Mouse (Mus musculus): ENCODE measurements around the gene Tunar. TPM values are rescaled to one million over a fixed set of nuclear protein-coding genes. Genes with fewer than 3 reads are reported as not detected.

Gene Tunar
- polyA plus RNA-seq, 2 experiments, result 0.21 to 0.31 TPM

DNA sequence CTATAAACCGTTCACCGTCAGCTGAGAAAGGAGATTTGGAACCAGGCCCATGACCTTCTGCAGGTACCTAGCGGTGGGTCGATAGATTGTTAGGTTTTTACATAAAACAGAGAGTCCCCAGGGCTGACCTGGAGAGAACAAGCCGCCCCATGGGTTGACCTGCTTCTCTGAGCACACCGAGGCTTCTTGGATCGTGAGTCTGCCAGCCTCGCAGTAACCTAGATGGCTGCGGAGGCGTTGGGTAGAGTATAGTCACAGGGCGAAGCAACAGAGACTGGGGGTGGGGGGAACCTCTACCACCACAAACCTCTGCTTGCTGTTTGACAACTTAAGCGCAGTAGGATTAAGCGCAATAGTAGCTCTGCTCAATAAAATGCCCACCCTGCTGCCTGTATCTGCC lies 23.1 kb downstream of the Tunar start:
- TF ChIP-seq POLR2A (IDR thresholded peaks at IDR 0.05; ENCODE audit: borderline replicate concordance, extremely low read depth, insufficient read depth, insufficient read length), result no peak
- Histone ChIP-seq H3K27ac (replicated peaks; ENCODE audit: low read depth, low read length) (no peak overlapping the region), H3K9ac (ENCODE audit: low read depth, low read length, severe bottlenecking) (no peak overlapping the region), H3K4me3 (replicated peaks; ENCODE audit: low read length) (no peak overlapping the region), H3K36me3 (ENCODE audit: control insufficient read depth, insufficient read depth, low read length) (no peaks in the 10 kb centered on the region), H3K9me3 (ENCODE audit: control insufficient read depth, low read length) (no peaks in the 10 kb centered on the region), H3K4me1 (ENCODE audit: control insufficient read depth, insufficient read depth, low read length) (no peaks in the 10 kb centered on the region), H3K27me3 (ENCODE audit: control insufficient read depth, insufficient read depth, low read length) (no peaks in the 10 kb centered on the region), H3K4me2 (replicated peaks; ENCODE audit: low read depth, low read length, severe bottlenecking) (no peak overlapping the region)
- DNase-seq (ENCODE audit: low spot score) (no peak), ATAC-seq (ENCODE audit: low FRiP score, low read depth) (no peak)
- WGBS, result 78% methylated on average over 13 of the region's 13 CpGs

DNA sequence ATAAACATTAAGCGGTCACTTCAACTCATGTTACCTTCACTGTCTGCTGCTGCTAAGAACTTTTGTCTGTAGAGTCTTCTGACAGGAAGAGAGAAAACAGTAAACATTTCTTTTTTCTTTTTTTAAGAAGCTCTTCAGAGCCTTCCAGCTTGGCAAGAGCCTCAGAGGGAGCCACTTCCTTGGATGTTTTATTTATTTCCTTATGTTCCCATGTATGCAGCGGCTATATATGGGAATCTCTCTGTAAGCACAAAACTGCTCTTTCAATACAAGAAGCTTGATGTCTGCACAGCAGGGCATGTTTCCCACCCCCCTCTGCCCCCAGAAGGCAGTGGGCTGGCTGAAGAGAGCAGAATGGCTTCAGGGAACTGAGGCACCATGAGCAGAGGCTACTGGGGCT lies 30.0 kb downstream of the Tunar start:
- Histone ChIP-seq H3K36me3 (ENCODE audit: control insufficient read depth, insufficient read depth, low read length) (no peaks in the 10 kb centered on the region), H3K9me3 (ENCODE audit: control insufficient read depth, low read length) (no peaks in the 10 kb centered on the region), H3K4me2 (replicated peaks; ENCODE audit: low read depth, low read length, severe bottlenecking) (no peak overlapping the region), H3K27me3 (ENCODE audit: control insufficient read depth, insufficient read depth, low read length) (no peaks in the 10 kb centered on the region), H3K4me1 (ENCODE audit: control insufficient read depth, insufficient read depth, low read length) (no peaks in the 10 kb centered on the region), H3K4me3 (replicated peaks; ENCODE audit: low read length) (no peak overlapping the region), H3K27ac (replicated peaks; ENCODE audit: low read depth, low read length) (no peak overlapping the region), H3K9ac (ENCODE audit: low read depth, low read length, severe bottlenecking) (no peak overlapping the region)
- 65% methylated on average over 2 of the region's 2 CpGs for WGBS
- no peak for TF ChIP-seq POLR2A (IDR thresholded peaks at IDR 0.05; ENCODE audit: borderline replicate concordance, extremely low read depth, insufficient read depth, insufficient read length)
- DNase-seq (ENCODE audit: low spot score), result no peak
- no peak for ATAC-seq (ENCODE audit: low FRiP score, low read depth)

DNA sequence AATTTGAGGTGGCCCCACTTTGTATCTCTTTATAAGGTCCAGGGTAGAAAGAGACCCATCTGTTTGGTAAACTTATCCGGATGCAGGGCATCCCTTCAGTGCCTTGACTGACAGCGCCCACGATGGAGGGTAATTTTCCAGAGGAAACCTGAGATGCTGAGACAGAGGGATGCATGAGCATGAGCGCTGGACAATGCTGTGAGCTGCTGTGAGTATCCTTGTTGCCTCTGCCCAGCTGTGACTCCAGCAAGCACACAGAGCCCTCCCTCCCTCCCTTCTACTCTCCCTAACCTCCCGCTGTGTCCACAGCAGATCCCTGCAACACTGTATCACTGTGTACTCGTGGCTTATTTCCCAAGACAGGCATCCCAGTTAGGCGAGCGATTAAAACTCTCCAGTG lies 40.9 kb downstream of the Tunar start:
- Histone ChIP-seq H3K36me3 (ENCODE audit: control insufficient read depth, insufficient read depth, low read length) (no peaks in the 10 kb centered on the region), H3K27ac (replicated peaks; ENCODE audit: low read depth, low read length) (no peak overlapping the region), H3K27me3 (ENCODE audit: control insufficient read depth, insufficient read depth, low read length) (no peaks in the 10 kb centered on the region), H3K9ac (ENCODE audit: low read depth, low read length, severe bottlenecking) (no peak overlapping the region), H3K4me1 (ENCODE audit: control insufficient read depth, insufficient read depth, low read length) (no peaks in the 10 kb centered on the region), H3K4me2 (replicated peaks; ENCODE audit: low read depth, low read length, severe bottlenecking) (no peak overlapping the region), H3K9me3 (ENCODE audit: control insufficient read depth, low read length) (no peaks in the 10 kb centered on the region), H3K4me3 (replicated peaks; ENCODE audit: low read length) (no peak overlapping the region)
- no peak for TF ChIP-seq POLR2A (IDR thresholded peaks at IDR 0.05; ENCODE audit: borderline replicate concordance, extremely low read depth, insufficient read depth, insufficient read length)
- 59% methylated on average over 8 of the region's 8 CpGs for WGBS
- DNase-seq (ENCODE audit: low spot score), result no peak
- no peak for ATAC-seq (ENCODE audit: low FRiP score, low read depth)

DNA sequence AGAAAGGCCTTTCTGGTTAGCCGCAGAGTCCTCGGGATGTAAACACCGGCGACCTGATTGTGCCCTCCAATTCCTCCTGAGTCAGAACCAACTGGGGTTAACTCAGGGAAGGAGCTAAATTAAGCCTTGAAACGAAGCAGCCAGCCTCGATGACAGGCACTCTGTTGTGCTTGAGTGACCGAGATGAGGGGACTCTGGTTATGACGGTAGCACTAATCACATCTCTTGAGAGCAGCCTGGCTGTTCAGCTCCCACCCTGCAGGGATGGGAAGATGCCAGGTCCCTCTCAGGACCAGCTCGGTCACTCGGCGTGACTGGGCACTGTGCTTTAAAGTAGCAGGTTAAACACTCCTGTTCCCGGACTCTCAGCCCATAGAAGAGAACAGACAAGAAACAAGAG lies 43.3 kb downstream of the Tunar start:
- DNase-seq (ENCODE audit: low spot score) (no peak), ATAC-seq (ENCODE audit: low FRiP score, low read depth) (no peak)
- Histone ChIP-seq H3K4me3 (replicated peaks; ENCODE audit: low read length) (no peak overlapping the region), H3K27me3 (ENCODE audit: control insufficient read depth, insufficient read depth, low read length) (no peaks in the 10 kb centered on the region), H3K27ac (replicated peaks; ENCODE audit: low read depth, low read length) (no peak overlapping the region), H3K9me3 (ENCODE audit: control insufficient read depth, low read length) (no peaks in the 10 kb centered on the region), H3K4me2 (replicated peaks; ENCODE audit: low read depth, low read length, severe bottlenecking) (no peak overlapping the region), H3K9ac (ENCODE audit: low read depth, low read length, severe bottlenecking) (no peak overlapping the region), H3K36me3 (ENCODE audit: control insufficient read depth, insufficient read depth, low read length) (no peaks in the 10 kb centered on the region), H3K4me1 (ENCODE audit: control insufficient read depth, insufficient read depth, low read length) (no peaks in the 10 kb centered on the region)
- TF ChIP-seq POLR2A (IDR thresholded peaks at IDR 0.05; ENCODE audit: borderline replicate concordance, extremely low read depth, insufficient read depth, insufficient read length), result no peak
- WGBS, result 52% methylated on average over 12 of the region's 12 CpGs

DNA sequence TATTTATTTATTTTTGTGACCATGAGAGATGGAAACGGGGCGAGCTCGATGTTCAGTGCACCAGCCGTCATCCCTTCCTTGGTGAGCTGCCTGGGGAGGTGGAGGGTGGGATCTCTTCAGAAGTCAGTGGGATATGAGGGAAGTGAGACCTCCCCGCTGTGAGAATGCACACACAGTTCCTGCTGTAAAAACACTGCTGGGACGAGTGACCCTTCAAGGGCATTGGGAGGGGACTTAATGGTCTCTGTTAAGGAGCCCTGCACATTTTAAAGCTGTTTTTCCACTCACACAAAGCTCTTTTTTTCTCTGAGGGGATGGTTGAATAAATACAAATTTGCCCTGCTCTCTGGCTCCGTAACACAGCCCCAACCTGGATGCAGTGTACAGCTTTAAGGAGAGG lies 49.1 kb downstream of the Tunar start:
- H3K36me3 ChIP-seq (ENCODE audit: control insufficient read depth, insufficient read depth, low read length), result no peaks in the 10 kb centered on the region
- no peak for DNase-seq (ENCODE audit: low spot score)
- no peaks in the 10 kb centered on the region for H3K27me3 ChIP-seq (ENCODE audit: control insufficient read depth, insufficient read depth, low read length)
- ATAC-seq (ENCODE audit: low FRiP score, low read depth), result no peak
- H3K27ac ChIP-seq (replicated peaks; ENCODE audit: low read depth, low read length), result no peak overlapping the region
- no peaks in the 10 kb centered on the region for H3K4me1 ChIP-seq (ENCODE audit: control insufficient read depth, insufficient read depth, low read length)
- H3K9me3 ChIP-seq (ENCODE audit: control insufficient read depth, low read length), result no peaks in the 10 kb centered on the region
- H3K4me2 ChIP-seq (replicated peaks; ENCODE audit: low read depth, low read length, severe bottlenecking), result no peak overlapping the region
- no peak overlapping the region for H3K4me3 ChIP-seq (replicated peaks; ENCODE audit: low read length)
- 43% methylated on average over 7 of the region's 7 CpGs for WGBS
- H3K9ac ChIP-seq (ENCODE audit: low read depth, low read length, severe bottlenecking), result no peak overlapping the region
- TF ChIP-seq POLR2A (IDR thresholded peaks at IDR 0.05; ENCODE audit: borderline replicate concordance, extremely low read depth, insufficient read depth, insufficient read length), result no peak

DNA sequence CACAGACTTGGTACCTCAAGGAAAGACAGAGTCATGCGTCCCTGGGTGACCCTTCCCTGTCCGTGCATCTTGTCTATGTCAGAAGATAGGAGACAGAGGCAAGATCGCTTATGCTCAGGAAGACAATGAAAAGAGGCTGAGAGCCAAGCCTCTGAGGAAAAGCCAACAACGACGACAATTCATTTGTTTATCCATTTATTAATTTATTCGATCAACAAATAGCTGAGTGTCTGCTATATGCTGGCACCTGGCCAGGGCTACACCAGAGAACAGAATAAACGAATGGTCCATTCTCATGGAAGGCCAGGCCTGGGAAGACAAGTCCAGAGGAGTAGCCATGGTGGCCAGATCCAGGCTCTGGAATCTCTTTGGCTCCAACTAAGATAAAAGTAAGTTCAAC lies 61.0 kb downstream of the Tunar start:
- Histone ChIP-seq H3K27me3 (ENCODE audit: control insufficient read depth, insufficient read depth, low read length) (no peaks in the 10 kb centered on the region), H3K9me3 (ENCODE audit: control insufficient read depth, low read length) (peaks cover 2% of the 10 kb centered on the region; the same call in 1 of the 2 replicates), H3K4me1 (ENCODE audit: control insufficient read depth, insufficient read depth, low read length) (no peaks in the 10 kb centered on the region), H3K36me3 (ENCODE audit: control insufficient read depth, insufficient read depth, low read length) (no peaks in the 10 kb centered on the region), H3K4me3 (replicated peaks; ENCODE audit: low read length) (no peak overlapping the region), H3K27ac (replicated peaks; ENCODE audit: low read depth, low read length) (no peak overlapping the region), H3K4me2 (replicated peaks; ENCODE audit: low read depth, low read length, severe bottlenecking) (no peak overlapping the region), H3K9ac (ENCODE audit: low read depth, low read length, severe bottlenecking) (no peak overlapping the region)
- 96% methylated on average over 7 of the region's 7 CpGs for WGBS
- no peak for ATAC-seq (ENCODE audit: low FRiP score, low read depth)
- DNase-seq (ENCODE audit: low spot score), result no peak
- no peak for TF ChIP-seq POLR2A (IDR thresholded peaks at IDR 0.05; ENCODE audit: borderline replicate concordance, extremely low read depth, insufficient read depth, insufficient read length)
